Mouse (Mus musculus) megakaryocyte, embryonic 14.5 days (primary cell): ENCODE measurements around the gene Olfm2.

ENCODE experiments used
- FLI1 ChIP-seq: IDR thresholded peaks from 2 replicates; pipeline ENCODE4 v1.6.1; 2012; ENCODE audit warnings: low read length, inconsistent platforms, mixed read lengths
- GATA1 ChIP-seq: IDR thresholded peaks from 3 replicates; pipeline ENCODE4 v1.6.1; 2012; ENCODE audit warnings: mixed read lengths, low read length, inconsistent platforms, borderline replicate concordance

DNA sequence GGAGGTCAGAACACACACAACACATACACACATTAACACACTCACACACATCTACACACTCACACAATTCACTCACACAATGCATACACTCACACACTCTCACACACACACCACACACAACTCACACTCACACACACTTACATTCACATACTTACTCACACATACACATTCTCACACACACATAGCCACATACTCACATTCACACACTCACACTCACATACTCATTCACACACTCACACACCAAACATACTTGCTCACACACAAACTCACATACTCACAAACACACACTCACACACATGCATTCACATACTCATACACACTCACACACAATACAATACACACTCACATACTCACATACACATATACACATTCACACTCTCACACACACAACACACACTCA lies 40.7 kb downstream of the Olfm2 start:
- no peak for TF ChIP-seq GATA1
- TF ChIP-seq FLI1 = no peak
